Mouse (Mus musculus) MEL (cell line): ENCODE measurements at regions not wholly inside any gene's neighbourhood (a gene's known extent, or its start where the extent isn't known, plus 50 kb on each side); places are given as distances from the start of the nearest gene placed in this dataset.

Source experiments
- DNase-seq: peaks from one replicate; pipeline ENCODE4 v3.0.0; 2011; ENCODE audit warnings: low read depth, low spot score
- H3K27ac ChIP-seq: 2 replicates; pipeline ENCODE4 v1.5.1; 2012; ENCODE audit warnings: low read depth, mild to moderate bottlenecking, control low read depth, low read length, moderate library complexity; ENCODE audit not compliant: control insufficient read depth
- H3K27me3 ChIP-seq, 2 experiments: fragments of 150-350 bp in 1 of 2; sonication (generic) in 1 of 2; 2 replicates each; pipeline ENCODE4 v1.6.1; 2012; ENCODE audit warnings: low read length in 2 of 2, mild to moderate bottlenecking in 2 of 2, improper control_type of control experiment in 1 of 2, moderate library complexity in 1 of 2; ENCODE audit not compliant: insufficient read depth in 2 of 2, control insufficient read depth in 1 of 2
- H3K36me3 ChIP-seq, 2 experiments: 2 replicates each; pipeline ENCODE4 v1.6.1; 2012 to 2014; ENCODE audit warnings: low read length in 2 of 2, improper control_type of control experiment in 1 of 2, inconsistent platforms in 1 of 2, mild to moderate bottlenecking in 1 of 2; ENCODE audit not compliant: insufficient read depth in 2 of 2, control insufficient read depth in 1 of 2
- H3K4me1 ChIP-seq, 2 experiments: fragments of 150-350 bp in 1 of 2; sonication (generic) in 1 of 2; 2 replicates each; pipeline ENCODE4 v1.6.1; 2012; ENCODE audit warnings: low read length in 2 of 2, improper control_type of control experiment in 1 of 2, mild to moderate bottlenecking in 1 of 2; ENCODE audit not compliant: insufficient read depth in 2 of 2, control insufficient read depth in 1 of 2
- H3K4me3 ChIP-seq, 2 experiments: fragments of 150-350 bp in 1 of 2; sonication (generic) in 1 of 2; 2 replicates each; pipeline ENCODE4 v1.5.1; 2012; ENCODE audit warnings: low read depth in 2 of 2, low read length in 2 of 2, mild to moderate bottlenecking in 2 of 2, moderate library complexity in 2 of 2, control low read depth in 1 of 2, improper control_type of control experiment in 1 of 2; ENCODE audit not compliant: control insufficient read depth in 1 of 2, insufficient read depth in 1 of 2
- H3K79me2 ChIP-seq: 2 replicates; pipeline ENCODE4 v1.6.1; 2012; ENCODE audit warnings: mild to moderate bottlenecking, low read length, moderate library complexity; ENCODE audit not compliant: control insufficient read depth, poor library complexity, insufficient read depth
- H3K9ac ChIP-seq: 2 replicates; pipeline ENCODE4 v1.6.1; 2012; ENCODE audit warnings: low read depth, mild to moderate bottlenecking, control low read depth, low read length, moderate library complexity; ENCODE audit not compliant: control insufficient read depth, poor library complexity, severe bottlenecking
- H3K9me3 ChIP-seq: fragments of 150-350 bp; sonication (generic); replicated peaks from 2 replicates; pipeline ENCODE4 v1.6.1; 2012; ENCODE audit warnings: mild to moderate bottlenecking, low read length, improper control_type of control experiment, moderate library complexity; ENCODE audit not compliant: insufficient read depth
- BHLHE40 ChIP-seq: IDR thresholded peaks from 2 replicates; pipeline ENCODE4 v1.6.1; 2012; ENCODE audit warnings: low read depth, mild to moderate bottlenecking, inconsistent platforms, low read length, improper control_type of control experiment, borderline replicate concordance
- CHD1 ChIP-seq: IDR thresholded peaks from 2 replicates; pipeline ENCODE4 v1.6.1; 2012; ENCODE audit warnings: low read depth, mild to moderate bottlenecking, inconsistent platforms, low read length, improper control_type of control experiment
- CHD2 ChIP-seq: IDR thresholded peaks from 2 replicates; pipeline ENCODE4 v1.6.1; 2011; ENCODE audit warnings: low read length, improper control_type of control experiment
- E2F4 ChIP-seq: IDR thresholded peaks from 2 replicates; pipeline ENCODE4 v1.6.1; 2011; ENCODE audit warnings: low read depth, low read length, improper control_type of control experiment, borderline replicate concordance
- EP300 ChIP-seq, 2 experiments: IDR thresholded peaks; 2 replicates each; pipeline ENCODE4 v1.6.1; 2011; ENCODE audit warnings: improper control_type of control experiment in 2 of 2, low read length in 2 of 2, low read depth in 1 of 2, mild to moderate bottlenecking in 1 of 2
- GABPA ChIP-seq: IDR thresholded peaks from 2 replicates; pipeline ENCODE4 v1.6.1; 2012; ENCODE audit warnings: low read depth, mild to moderate bottlenecking, inconsistent platforms, low read length, improper control_type of control experiment, moderate library complexity
- JUND ChIP-seq: IDR thresholded peaks from 2 replicates; pipeline ENCODE4 v1.6.1; 2011; ENCODE audit warnings: low read depth, mild to moderate bottlenecking, improper control_type of control experiment, low read length
- KAT2A ChIP-seq: conservative IDR thresholded peaks from 2 replicates; pipeline ENCODE4 v1.6.1; 2012; ENCODE audit warnings: low read depth, low read length, improper control_type of control experiment, inconsistent platforms
- MAFK ChIP-seq: IDR thresholded peaks from 2 replicates; pipeline ENCODE4 v1.6.1; 2011; ENCODE audit warnings: low read depth, mild to moderate bottlenecking, low read length, improper control_type of control experiment, borderline replicate concordance
- MAZ ChIP-seq: IDR thresholded peaks from 2 replicates; pipeline ENCODE4 v1.6.1; 2012; ENCODE audit warnings: low read depth, mild to moderate bottlenecking, inconsistent platforms, low read length, improper control_type of control experiment
- MEF2A ChIP-seq: IDR thresholded peaks from 2 replicates; pipeline ENCODE4 v1.6.1; 2014; ENCODE audit warnings: low read depth, mild to moderate bottlenecking, inconsistent platforms, low read length, improper control_type of control experiment; ENCODE audit not compliant: poor library complexity, insufficient replicate concordance, severe bottlenecking; ENCODE audit errors: extremely low read depth
- MXI1 ChIP-seq: IDR thresholded peaks from 2 replicates; pipeline ENCODE4 v1.6.1; 2011; ENCODE audit warnings: mild to moderate bottlenecking, low read depth, low read length, improper control_type of control experiment
- NRF1 ChIP-seq: IDR thresholded peaks from 2 replicates; pipeline ENCODE4 v1.6.1; 2014; ENCODE audit warnings: low read depth, mild to moderate bottlenecking, inconsistent platforms, low read length, improper control_type of control experiment, moderate library complexity; ENCODE audit not compliant: poor library complexity, insufficient read depth, severe bottlenecking
- RAD21 ChIP-seq: IDR thresholded peaks from 2 replicates; pipeline ENCODE4 v1.6.1; 2011; ENCODE audit warnings: mild to moderate bottlenecking, low read depth, low read length, improper control_type of control experiment
- TBP ChIP-seq: IDR thresholded peaks from 2 replicates; pipeline ENCODE4 v1.8.0; 2011; ENCODE audit warnings: low read depth, low read length, improper control_type of control experiment
- TCF12 ChIP-seq: IDR thresholded peaks from 2 replicates; pipeline ENCODE4 v1.6.1; 2014; ENCODE audit warnings: low read depth, mild to moderate bottlenecking, inconsistent platforms, low read length, improper control_type of control experiment, moderate library complexity
- UBTF ChIP-seq: IDR thresholded peaks from 2 replicates; pipeline ENCODE4 v1.6.1; 2012; ENCODE audit warnings: low read depth, mild to moderate bottlenecking, inconsistent platforms, low read length, improper control_type of control experiment, moderate library complexity, borderline replicate concordance; ENCODE audit not compliant: insufficient read depth
- USF1 ChIP-seq: IDR thresholded peaks from 2 replicates; pipeline ENCODE4 v1.6.1; 2014; ENCODE audit warnings: low read depth, mild to moderate bottlenecking, inconsistent platforms, low read length, improper control_type of control experiment, moderate library complexity
- ZMIZ1 ChIP-seq: IDR thresholded peaks from 2 replicates; pipeline ENCODE4 v1.6.1; 2012; ENCODE audit warnings: low read depth, mild to moderate bottlenecking, inconsistent platforms, low read length, improper control_type of control experiment, moderate library complexity

- peak; percentile 72; the same call in 1 of the 2 replicates for TF ChIP-seq MAFK
- TF ChIP-seq CHD2, result no peak
- no peak for DNase-seq
- Histone ChIP-seq H3K4me3 (no peak overlapping the region), H3K9ac (no peak overlapping the region), H3K36me3 (no peaks in the 10 kb centered on the region), H3K27ac (no peak overlapping the region), H3K4me1 (no peaks in the 10 kb centered on the region), H3K79me2 (no peaks in the 10 kb centered on the region), H3K27me3 (no peaks in the 10 kb centered on the region), H3K9me3 (no peaks in the 10 kb centered on the region)
Observed at GRCm38 (mm10) chr11:45330319-45330718, 521.5 kb upstream of the Clint1 start.

GRCm38 (mm10) chr11:45333756-45334155, 518.1 kb upstream of the Clint1 start:
- Histone ChIP-seq H3K9me3 (no peaks in the 10 kb centered on the region), H3K9ac (no peak overlapping the region), H3K79me2 (no peaks in the 10 kb centered on the region), H3K4me1 (no peaks in the 10 kb centered on the region), H3K36me3 (no peaks in the 10 kb centered on the region), H3K27ac (no peak overlapping the region), H3K4me3 (no peak overlapping the region), H3K27me3 (no peaks in the 10 kb centered on the region)
- DNase-seq, result no peak
- TF ChIP-seq GABPA (no peak), BHLHE40 (no peak), JUND (no peak), KAT2A (no peak), RAD21 (no peak), NRF1 (no peak), ZMIZ1 (no peak), MXI1 (no peak)

GRCm38 (mm10) chr11:45349331-45349730, 502.5 kb upstream of the Clint1 start:
- no peaks in the 10 kb centered on the region for H3K27me3 ChIP-seq
- no peaks in the 10 kb centered on the region for H3K9me3 ChIP-seq
- no peaks in the 10 kb centered on the region for H3K36me3 ChIP-seq
- no peak overlapping the region for H3K4me3 ChIP-seq
- TF ChIP-seq MEF2A (no peak), TBP (no peak), EP300 (IDR thresholded peaks at IDR 0.05; ENCODE audit: low read depth in 1 of 2, low read length in 2 of 2) (no peak), USF1 (no peak), CHD1 (no peak), MAZ (no peak), UBTF (no peak), E2F4 (no peak), TCF12 (no peak), MXI1 (no peak), CHD2 (no peak), BHLHE40 (no peak)
- no peaks in the 10 kb centered on the region for H3K4me1 ChIP-seq
- DNase-seq, result no peak
- H3K9ac ChIP-seq, result no peak overlapping the region
- H3K27ac ChIP-seq, result no peak overlapping the region
- no peaks in the 10 kb centered on the region for H3K79me2 ChIP-seq
